Mouse (Mus musculus) embryonic facial prominence, embryonic 10.5 days (tissue): ENCODE results near the gene Angptl1. TPM values are rescaled to one million over a fixed set of nuclear protein-coding genes. Genes with fewer than 3 reads are reported as not detected.
A peak's percentile ranks its signal among the peaks of the same experiment; 100 is the strongest.

Experiments
- DNase-seq: peaks from one replicate; pipeline ENCODE4 v3.0.0-alpha.2; 2017; ENCODE audit warnings: low spot score
- H3K27ac ChIP-seq: fragments of 300-500 bp; sonication (generic); replicated peaks from 2 replicates; pipeline ENCODE4 v1.5.1; 2016; ENCODE audit warnings: mild to moderate bottlenecking
- H3K27me3 ChIP-seq: fragments of 300-500 bp; sonication (generic); replicated peaks from 2 replicates; pipeline ENCODE4 v1.6.1; 2016; ENCODE audit warnings: low read depth, mild to moderate bottlenecking; ENCODE audit not compliant: poor library complexity, severe bottlenecking
- H3K36me3 ChIP-seq: fragments of 300-500 bp; sonication (generic); replicated peaks from 2 replicates; pipeline ENCODE4 v1.6.1; 2016; ENCODE audit warnings: mild to moderate bottlenecking, moderate library complexity
- H3K4me1 ChIP-seq: fragments of 300-500 bp; sonication (generic); 2 replicates; pipeline ENCODE4 v1.6.1; 2016
- H3K4me3 ChIP-seq: fragments of 300-500 bp; sonication (generic); 2 replicates; pipeline ENCODE4 v1.5.1; 2016; ENCODE audit warnings: mild to moderate bottlenecking, moderate library complexity
- H3K9me3 ChIP-seq: fragments of 300-500 bp; sonication (generic); 2 replicates; pipeline ENCODE4 v1.6.1; 2016; ENCODE audit warnings: mild to moderate bottlenecking
- WGBS: fragments of 180-500 bp; shearing (Covaris S2); methylation state at CpG from one replicate; pipeline ENCODE4 v1.1.7; 2016; 5-methylcytosine and 5-hydroxymethylcytosine counted together
- polyA plus RNA-seq: library from polyadenylated mRNA; unstranded; fragments of >200 nt; fragmentation: Nextera tagmentation; extraction: Ambion mirVana; gene quantifications from 2 replicates; pipeline ENCODE4 v1.2.1, GENCODE M21; 2016

Gene Angptl1
- polyA plus RNA-seq, 1 experiment from 2014 or later: 5.6 TPM

GRCm38 (mm10) chr1:156852872-156853271, 14.5 kb downstream of the Angptl1 start:
- H3K27me3 ChIP-seq: no peaks in the 10 kb centered on the region
- DNase-seq: peak; percentile 33
- H3K9me3 ChIP-seq: no peaks in the 10 kb centered on the region
- no peak overlapping the region for H3K4me3 ChIP-seq
- WGBS: 54% methylated on average over 5 of the region's 5 CpGs
- H3K36me3 ChIP-seq: peaks cover 22% of the 10 kb centered on the region
- peak overlapping the region; percentile 65 for H3K27ac ChIP-seq
- peaks cover 19% of the 10 kb centered on the region for H3K4me1 ChIP-seq

GRCm38 (mm10) chr1:156854558-156854957, 16.2 kb downstream of the Angptl1 start:
- H3K9me3 ChIP-seq: no peaks in the 10 kb centered on the region
- no peaks in the 10 kb centered on the region for H3K27me3 ChIP-seq
- H3K4me1 ChIP-seq: peaks cover 22% of the 10 kb centered on the region
- H3K36me3 ChIP-seq: peaks cover 27% of the 10 kb centered on the region
- DNase-seq: no peak
- H3K27ac ChIP-seq: no peak overlapping the region
- WGBS: 90% methylated on average over 4 of the region's 4 CpGs
- no peak overlapping the region for H3K4me3 ChIP-seq

- 99% methylated on average over 2 of the region's 2 CpGs for WGBS
- no peaks in the 10 kb centered on the region for H3K9me3 ChIP-seq
Observed at GRCm38 (mm10) chr1:156856666-156857065, 18.3 kb downstream of the Angptl1 start.

GRCm38 (mm10) chr1:156859156-156859555, 20.8 kb downstream of the Angptl1 start:
- H3K4me3 ChIP-seq: no peak overlapping the region
- no peak for DNase-seq
- H3K36me3 ChIP-seq: peaks cover 22% of the 10 kb centered on the region
- no peaks in the 10 kb centered on the region for H3K9me3 ChIP-seq
- H3K27ac ChIP-seq: no peak overlapping the region
- no peaks in the 10 kb centered on the region for H3K27me3 ChIP-seq
- peaks cover 20% of the 10 kb centered on the region for H3K4me1 ChIP-seq
- 89% methylated on average over 2 of the region's 2 CpGs for WGBS

More at GRCm38 (mm10) chr1:156856666-156857065, 18.3 kb downstream of the Angptl1 start:
- H3K27me3 ChIP-seq: no peaks in the 10 kb centered on the region
- no peak overlapping the region for H3K4me3 ChIP-seq
- H3K36me3 ChIP-seq: peaks cover 22% of the 10 kb centered on the region
- no peak overlapping the region for H3K27ac ChIP-seq
- peaks cover 27% of the 10 kb centered on the region for H3K4me1 ChIP-seq
- no peak for DNase-seq

GRCm38 (mm10) chr1:156859711-156860250, 21.4 kb downstream of the Angptl1 start:
- WGBS: 55% methylated on average over 2 of the region's 2 CpGs
- Histone ChIP-seq H3K4me3 (no peak overlapping the region), H3K36me3 (peaks cover 16% of the 10 kb centered on the region), H3K27me3 (no peaks in the 10 kb centered on the region), H3K4me1 (peaks cover 23% of the 10 kb centered on the region), H3K27ac (no peak overlapping the region), H3K9me3 (no peaks in the 10 kb centered on the region)
- DNase-seq: no peak

GRCm38 (mm10) chr1:156860266-156860665, 21.9 kb downstream of the Angptl1 start:
- 83% methylated on average over 8 of the region's 8 CpGs for WGBS
- no peak for DNase-seq
- H3K27me3 ChIP-seq: no peaks in the 10 kb centered on the region
- H3K36me3 ChIP-seq: peaks cover 16% of the 10 kb centered on the region
- H3K27ac ChIP-seq: no peak overlapping the region
- H3K9me3 ChIP-seq: no peaks in the 10 kb centered on the region
- no peak overlapping the region for H3K4me3 ChIP-seq
- H3K4me1 ChIP-seq: peaks cover 23% of the 10 kb centered on the region

- Histone ChIP-seq H3K27me3 (no peaks in the 10 kb centered on the region), H3K9me3 (no peaks in the 10 kb centered on the region), H3K36me3 (peaks cover 11% of the 10 kb centered on the region; the same call in 1 of the 2 replicates), H3K4me3 (no peak overlapping the region), H3K4me1 (peaks cover 23% of the 10 kb centered on the region), H3K27ac (no peak overlapping the region)
- no peak for DNase-seq
- WGBS: 54% methylated on average over 4 of the region's 4 CpGs
Observed at GRCm38 (mm10) chr1:156861475-156862043, 23.2 kb downstream of the Angptl1 start.

GRCm38 (mm10) chr1:156863726-156864125, 25.4 kb downstream of the Angptl1 start:
- peaks cover 23% of the 10 kb centered on the region for H3K4me1 ChIP-seq
- H3K36me3 ChIP-seq: peaks cover 20% of the 10 kb centered on the region
- 73% methylated on average over 3 of the region's 3 CpGs for WGBS
- no peaks in the 10 kb centered on the region for H3K9me3 ChIP-seq
- DNase-seq: no peak
- no peak overlapping the region for H3K4me3 ChIP-seq
- no peaks in the 10 kb centered on the region for H3K27me3 ChIP-seq
- H3K27ac ChIP-seq: no peak overlapping the region

- Histone ChIP-seq H3K4me3 (no peak overlapping the region), H3K36me3 (peaks cover 22% of the 10 kb centered on the region), H3K4me1 (peaks cover 23% of the 10 kb centered on the region), H3K27me3 (no peaks in the 10 kb centered on the region), H3K9me3 (no peaks in the 10 kb centered on the region), H3K27ac (no peak overlapping the region)
- WGBS: 52% methylated on average over 3 of the region's 3 CpGs
- no peak for DNase-seq
Observed at GRCm38 (mm10) chr1:156864240-156864639, 25.9 kb downstream of the Angptl1 start.

GRCm38 (mm10) chr1:156870028-156870427, 31.7 kb downstream of the Angptl1 start:
- Histone ChIP-seq H3K36me3 (peaks cover 62% of the 10 kb centered on the region), H3K4me3 (no peak overlapping the region), H3K9me3 (no peaks in the 10 kb centered on the region), H3K4me1 (no peaks in the 10 kb centered on the region), H3K27me3 (no peaks in the 10 kb centered on the region), H3K27ac (no peak overlapping the region)
- no peak for DNase-seq
- WGBS: 89% methylated on average over 5 of the region's 5 CpGs

GRCm38 (mm10) chr1:156870616-156871015, 32.3 kb downstream of the Angptl1 start:
- Histone ChIP-seq H3K4me3 (no peak overlapping the region), H3K27ac (no peak overlapping the region), H3K4me1 (no peaks in the 10 kb centered on the region), H3K9me3 (no peaks in the 10 kb centered on the region), H3K27me3 (no peaks in the 10 kb centered on the region), H3K36me3 (peaks cover 64% of the 10 kb centered on the region)
- no peak for DNase-seq
- 89% methylated on average over 4 of the region's 4 CpGs for WGBS

GRCm38 (mm10) chr1:156884782-156885181, 46.4 kb downstream of the Angptl1 start:
- peaks cover 2% of the 10 kb centered on the region; the same call in 1 of the 2 replicates for H3K9me3 ChIP-seq
- no peak overlapping the region for H3K4me3 ChIP-seq
- peaks cover 81% of the 10 kb centered on the region for H3K36me3 ChIP-seq
- no peaks in the 10 kb centered on the region for H3K4me1 ChIP-seq
- H3K27me3 ChIP-seq: no peaks in the 10 kb centered on the region
- H3K27ac ChIP-seq: no peak overlapping the region
- no peak for DNase-seq
- WGBS: 89% methylated on average over 2 of the region's 2 CpGs

GRCm38 (mm10) chr1:156885879-156886278, 47.5 kb downstream of the Angptl1 start:
- H3K4me1 ChIP-seq: no peaks in the 10 kb centered on the region
- no peak overlapping the region for H3K27ac ChIP-seq
- H3K27me3 ChIP-seq: no peaks in the 10 kb centered on the region
- H3K9me3 ChIP-seq: peaks cover 2% of the 10 kb centered on the region; the same call in 1 of the 2 replicates
- no peak overlapping the region for H3K4me3 ChIP-seq
- no peak for DNase-seq
- peaks cover 80% of the 10 kb centered on the region for H3K36me3 ChIP-seq
- 91% methylated on average over 2 of the region's 2 CpGs for WGBS
